Mouse (Mus musculus): ENCODE measurements around the gene Ccdc28b.
A peak's percentile ranks its signal among the peaks of the same experiment; 100 is the strongest.

Gene Ccdc28b

GRCm38 (mm10) chr4:129623681-129624091, at the start of gene Ccdc28b:
Gene Ccdc28b, minus strand, starts transcription at chr4:129623947.
- DNase-seq (ENCODE audit: low spot score): peak; percentile 62

- DNase-seq (ENCODE audit: low spot score): no peak
Observed at GRCm38 (mm10) chr4:129672878-129673449, 49.2 kb upstream of the Ccdc28b start.

DNA sequence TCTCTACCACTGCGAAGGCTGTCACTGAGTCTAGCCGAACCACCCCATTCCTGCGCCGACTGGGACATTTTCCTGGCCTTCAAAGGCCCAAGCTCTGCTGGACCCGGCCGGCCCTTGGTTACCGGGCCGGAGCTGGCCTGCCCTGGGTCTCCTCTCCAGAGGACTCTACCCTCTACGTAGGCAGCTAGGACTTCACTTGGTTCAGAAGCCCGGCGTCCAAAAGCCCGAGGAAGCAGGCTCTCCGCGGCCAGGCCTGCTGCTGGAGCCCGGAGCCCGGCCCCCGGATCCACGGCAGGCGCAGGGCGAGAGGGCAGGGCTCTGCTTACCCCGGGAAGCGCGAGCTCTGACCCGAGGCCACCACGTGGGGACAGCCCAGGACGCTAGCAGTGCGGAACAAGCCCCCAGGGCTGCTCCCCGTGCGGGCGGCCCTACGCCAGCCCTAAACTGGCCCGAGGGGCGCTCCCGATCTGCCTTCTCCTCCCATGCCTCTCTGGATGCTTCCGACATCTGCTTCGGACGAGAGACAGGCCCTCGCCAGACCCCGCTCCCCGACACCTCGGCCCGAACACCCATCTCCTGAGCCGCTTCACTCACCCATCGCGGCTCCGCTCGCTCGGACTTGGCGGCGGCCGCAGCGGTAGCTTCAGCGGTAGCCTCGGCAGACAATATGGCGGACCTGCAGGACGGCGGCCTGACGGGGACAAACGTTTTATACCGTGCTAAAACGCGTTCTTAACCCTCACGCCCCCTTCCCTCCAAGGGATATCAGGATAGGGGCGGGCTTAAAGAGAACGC, 48.5 kb upstream of the Ccdc28b start, which contains the start of gene Kpna6:
TSS of gene Kpna6 (minus strand) at position 685 of the 795 bp plus-strand sequence.
- DNase-seq (ENCODE audit: low spot score): peak; percentile 88

DNA sequence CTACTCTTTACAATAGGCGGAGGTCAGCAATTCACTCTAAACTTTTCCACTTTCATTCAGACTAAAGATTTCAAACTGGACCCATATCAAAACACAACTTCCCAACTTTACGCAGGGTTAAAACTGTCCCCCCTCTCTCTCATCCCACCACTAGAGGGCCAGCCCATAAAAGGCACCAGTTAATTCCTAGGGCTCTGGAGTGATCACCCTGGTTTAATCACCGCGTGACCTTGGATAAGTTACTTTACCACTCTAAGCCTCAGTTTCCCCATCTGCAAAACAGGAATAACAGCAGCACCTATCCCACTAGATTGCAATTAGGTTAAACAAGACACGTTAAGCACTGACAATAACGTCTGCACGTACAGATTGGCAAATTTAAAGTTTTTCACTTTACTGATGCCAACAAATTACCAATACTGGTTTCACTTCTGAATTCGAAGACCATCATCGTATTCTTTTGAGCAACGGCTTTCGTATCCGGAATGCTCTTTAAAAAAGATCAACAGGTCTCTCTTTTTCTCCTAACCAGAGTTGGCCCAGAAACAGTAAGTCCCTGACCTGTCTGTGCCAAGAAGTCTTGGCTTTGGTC, 47.8 kb upstream of the Ccdc28b start:
- peak; percentile 45 for DNase-seq (ENCODE audit: low spot score)

- DNase-seq (ENCODE audit: low spot score): no peak
Observed at GRCm38 (mm10) chr4:129662255-129662813, 38.6 kb upstream of the Ccdc28b start.

DNA sequence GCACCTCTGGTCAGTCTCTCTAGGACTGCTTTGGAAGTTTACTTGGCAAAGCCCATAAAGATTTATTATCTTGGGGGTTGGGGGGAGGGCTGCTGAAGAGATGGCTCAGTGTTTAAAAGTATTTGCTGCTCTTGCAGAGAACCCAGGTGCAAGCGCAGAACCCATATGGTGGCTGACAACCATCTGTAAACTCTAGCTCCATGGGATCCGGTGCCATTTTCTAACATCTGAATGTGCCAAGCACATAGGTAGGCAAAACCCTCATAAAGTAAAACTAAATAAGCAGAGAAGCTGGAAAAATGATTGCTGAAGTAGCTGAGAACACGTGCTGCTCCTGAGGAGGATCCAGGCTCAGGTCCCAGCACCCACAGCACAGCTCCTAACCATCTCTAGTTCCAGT, 37.8 kb upstream of the Ccdc28b start:
- peak; percentile 48 for DNase-seq (ENCODE audit: low spot score)

DNA sequence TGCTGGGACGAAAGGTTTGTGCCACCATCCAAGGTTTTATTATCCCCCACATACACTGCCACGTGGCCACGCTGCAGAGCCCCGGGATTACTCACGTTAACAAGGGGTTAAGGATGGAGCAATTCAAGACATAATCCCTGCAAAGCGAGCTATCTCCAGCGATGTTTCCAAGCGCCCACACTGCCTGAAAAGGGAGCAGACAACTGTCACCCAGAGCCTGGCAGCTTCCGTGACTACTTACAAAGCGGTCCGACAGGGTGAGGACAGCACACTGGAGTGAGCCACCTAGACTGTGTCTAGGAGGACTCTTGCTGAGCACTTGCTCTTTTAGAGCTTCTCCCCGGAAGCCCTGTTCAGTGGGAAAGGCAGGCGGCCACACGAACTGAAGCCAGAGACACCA, 31.0 kb upstream of the Ccdc28b start:
- no peak for DNase-seq (ENCODE audit: low spot score)

DNA sequence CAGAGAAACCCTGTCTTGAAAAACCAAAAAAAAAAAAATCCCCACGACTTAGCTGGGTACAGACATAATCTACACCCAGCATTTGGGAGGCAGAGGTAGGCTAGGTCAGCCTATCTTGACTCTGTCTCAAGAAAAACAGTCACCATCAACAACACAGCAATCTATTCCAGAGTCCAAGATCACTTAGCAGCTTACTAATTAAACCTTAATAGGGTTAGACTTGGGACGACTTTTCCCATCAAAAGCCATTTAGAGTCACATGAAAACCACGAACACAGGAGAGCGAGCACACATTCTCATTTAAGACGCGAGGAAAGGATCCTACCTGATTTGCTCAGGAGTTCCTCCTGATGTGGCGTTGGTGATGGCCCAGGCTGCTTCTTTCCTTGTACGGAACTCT, 26.6 kb upstream of the Ccdc28b start:
- no peak for DNase-seq (ENCODE audit: low spot score)

DNA sequence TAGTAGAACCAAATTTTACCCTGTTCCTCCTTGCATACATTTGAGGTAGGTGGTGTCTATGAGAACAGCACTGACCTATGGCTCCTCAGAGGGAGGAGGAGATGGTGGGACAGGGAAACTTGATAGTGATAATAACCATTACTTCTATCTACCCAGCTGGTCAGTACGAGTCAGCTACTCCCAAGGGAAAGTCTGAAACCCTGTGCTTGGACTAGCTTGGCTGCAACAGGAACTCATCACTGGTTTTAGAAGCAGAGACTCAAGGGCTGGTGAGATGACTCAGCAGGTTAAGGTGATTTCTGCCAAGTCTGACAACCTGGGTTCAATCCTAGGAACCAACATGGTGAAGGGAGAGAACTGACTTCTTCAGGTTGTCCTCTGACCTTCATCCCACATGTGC, 24.9 kb upstream of the Ccdc28b start:
- no peak for DNase-seq (ENCODE audit: low spot score)

DNA sequence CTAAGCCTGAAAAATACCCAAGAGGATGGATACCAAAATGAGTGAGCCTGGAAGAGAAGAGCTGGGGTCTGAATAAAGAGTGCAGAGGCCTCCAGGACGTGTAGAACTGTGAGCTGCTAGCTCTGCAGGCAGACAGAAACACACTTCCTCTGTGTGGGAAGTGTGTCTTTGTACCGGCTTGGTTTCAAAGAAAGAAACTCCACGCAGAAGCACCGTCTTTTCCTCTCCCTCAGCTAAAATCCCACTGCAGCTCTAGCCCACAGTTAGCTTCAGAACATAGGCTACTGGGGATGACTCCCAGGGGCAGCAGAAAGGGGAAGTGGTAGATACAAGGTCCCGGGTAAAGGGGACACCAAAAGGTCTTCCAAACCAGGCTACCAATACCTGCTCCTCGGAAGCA, 21.5 kb upstream of the Ccdc28b start:
- DNase-seq (ENCODE audit: low spot score): no peak

- no peak for DNase-seq (ENCODE audit: low spot score)
Observed at GRCm38 (mm10) chr4:129641756-129642155, 18.0 kb upstream of the Ccdc28b start.

GRCm38 (mm10) chr4:129640638-129641467, 17.1 kb upstream of the Ccdc28b start, which contains the start of gene Txlna:
Gene Txlna, minus strand, starts transcription at chr4:129641065.
- peak; percentile 98 for DNase-seq (ENCODE audit: low spot score)

GRCm38 (mm10) chr4:129640101-129640637, 16.4 kb upstream of the Ccdc28b start:
- DNase-seq (ENCODE audit: low spot score): no peak

DNA sequence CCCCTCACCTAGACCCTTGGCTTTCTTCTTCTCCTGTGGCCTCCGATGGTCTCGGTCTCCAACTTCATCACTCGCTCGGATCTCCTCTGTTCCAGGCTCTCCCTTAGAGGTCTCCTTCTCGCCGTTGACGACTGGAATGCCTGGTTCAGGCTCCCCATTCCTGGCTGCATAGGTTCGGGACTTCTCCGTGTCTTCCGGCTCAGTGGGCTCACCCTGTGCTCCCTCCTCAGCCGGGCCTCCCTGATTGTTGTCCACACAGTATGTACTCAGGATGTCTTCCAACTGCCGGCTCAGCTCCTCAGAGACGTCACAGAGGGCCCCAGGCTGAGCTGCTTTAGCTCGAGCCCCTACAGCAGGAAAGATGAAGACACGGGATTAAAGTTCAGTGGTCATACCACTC, 15.5 kb upstream of the Ccdc28b start:
- no peak for DNase-seq (ENCODE audit: low spot score)

GRCm38 (mm10) chr4:129633852-129634251, 10.1 kb upstream of the Ccdc28b start:
- DNase-seq (ENCODE audit: low spot score): no peak

- DNase-seq (ENCODE audit: low spot score): no peak
Observed at GRCm38 (mm10) chr4:129631867-129632266, 8.1 kb upstream of the Ccdc28b start.

- DNase-seq (ENCODE audit: low spot score): no peak
Observed at GRCm38 (mm10) chr4:129630944-129631343, 7.2 kb upstream of the Ccdc28b start.

- DNase-seq (ENCODE audit: low spot score): no peak
Observed at GRCm38 (mm10) chr4:129626035-129626434, 2.3 kb upstream of the Ccdc28b start.

- DNase-seq (ENCODE audit: low spot score): no peak
Observed at GRCm38 (mm10) chr4:129625496-129625895, 1.7 kb upstream of the Ccdc28b start.

GRCm38 (mm10) chr4:129625029-129625370, 1.3 kb upstream of the Ccdc28b start:
- peak; percentile 79 for DNase-seq (ENCODE audit: low spot score)

DNA sequence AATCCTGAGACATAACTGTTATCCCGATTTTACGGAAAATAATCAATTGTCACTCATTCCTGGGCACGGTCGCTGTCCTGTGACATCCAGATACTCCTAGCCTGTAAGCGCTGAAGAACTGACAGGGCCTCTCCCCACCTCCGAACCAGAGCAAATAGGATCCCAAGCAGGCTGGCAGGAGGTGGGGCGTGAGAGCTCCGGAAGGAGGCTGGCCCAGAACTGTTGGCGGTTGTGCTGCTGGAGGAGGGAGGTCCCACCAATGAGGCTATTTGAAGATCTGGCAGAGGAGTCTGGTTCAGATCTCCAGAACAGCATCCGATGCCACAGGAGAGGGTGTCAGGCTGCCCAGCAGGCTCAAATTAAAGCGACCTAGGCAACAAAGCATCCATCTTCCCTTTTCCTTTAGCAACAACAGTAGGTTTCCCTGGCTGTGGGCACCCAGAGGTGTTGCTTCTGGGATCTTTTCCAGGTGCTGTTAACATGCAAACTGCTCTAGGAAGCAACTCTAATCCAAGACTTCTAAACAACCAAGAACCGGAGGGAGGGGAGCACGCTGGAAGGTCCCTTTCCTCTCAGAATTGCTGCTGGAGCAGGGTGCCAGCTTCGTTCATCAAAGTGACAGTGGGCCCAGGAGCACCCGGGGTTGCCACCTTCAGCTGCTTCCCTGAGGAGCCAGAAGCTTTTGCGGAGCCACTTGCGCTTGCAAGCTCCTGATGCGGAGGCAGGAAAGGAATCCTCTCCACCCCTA, 708 bp upstream of the Ccdc28b start:
- DNase-seq (ENCODE audit: low spot score): peak; percentile 90

Data from layer of hippocampus, adult 11-12 months (tissue).